Mouse (Mus musculus) stomach, postnatal 0 days (tissue): Measurements from ENCODE around the gene Krt32. TPM values are rescaled to one million over a fixed set of nuclear protein-coding genes. Genes with fewer than 3 reads are reported as not detected.

Source experiments
- ATAC-seq: fragments of 200-750 bp; cut with Nextera tagmentation; 2 replicates; pipeline ENCODE4 v1.8.0; 2017; ENCODE audit not compliant: low FRiP score, low TSS enrichment
- DNase-seq: peaks from one replicate; pipeline ENCODE4 v3.0.0-alpha.2; 2016; ENCODE audit warnings: low spot score
- H3K27ac ChIP-seq: fragments of 300-500 bp; sonication (generic); replicated peaks from 2 replicates; pipeline ENCODE4 v1.5.1; 2014; ENCODE audit warnings: mild to moderate bottlenecking, control low read depth
- H3K27me3 ChIP-seq: fragments of 300-500 bp; sonication (generic); 2 replicates; pipeline ENCODE4 v1.6.1; 2014; ENCODE audit warnings: low read length; ENCODE audit not compliant: control insufficient read depth, insufficient read depth
- H3K36me3 ChIP-seq: fragments of 300-500 bp; sonication (generic); 2 replicates; pipeline ENCODE4 v1.6.1; 2014; ENCODE audit warnings: low read length, mixed read lengths; ENCODE audit not compliant: control insufficient read depth, insufficient read depth
- H3K4me1 ChIP-seq: fragments of 300-500 bp; sonication (generic); replicated peaks from 2 replicates; pipeline ENCODE4 v1.6.1; 2014; ENCODE audit warnings: antibody characterized with exemption; ENCODE audit not compliant: control insufficient read depth, insufficient read depth
- H3K4me2 ChIP-seq: fragments of 300-500 bp; sonication (generic); replicated peaks from 2 replicates; pipeline ENCODE4 v1.6.1; 2014; ENCODE audit warnings: low read depth, mild to moderate bottlenecking, control low read depth, moderate library complexity
- H3K4me3 ChIP-seq: fragments of 300-500 bp; sonication (generic); 2 replicates; pipeline ENCODE4 v1.5.1; 2014; ENCODE audit warnings: low read depth, low read length, control low read depth
- H3K9ac ChIP-seq: fragments of 300-500 bp; sonication (generic); 2 replicates; pipeline ENCODE4 v1.6.1; 2014; ENCODE audit warnings: mild to moderate bottlenecking, low read length, control low read depth, mixed read lengths
- H3K9me3 ChIP-seq: fragments of 300-500 bp; sonication (generic); 2 replicates; pipeline ENCODE4 v1.6.1; 2016; ENCODE audit warnings: low read length; ENCODE audit not compliant: control insufficient read depth
- CTCF ChIP-seq: IDR thresholded peaks from 2 replicates; pipeline ENCODE4 v1.5.1; 2016; ENCODE audit warnings: antibody characterized with exemption, low read depth, mild to moderate bottlenecking, moderate library complexity
- EP300 ChIP-seq: optimal IDR thresholded peaks from 2 replicates; pipeline ENCODE3; 2016; ENCODE audit warnings: antibody characterized with exemption
- WGBS: fragments of 180-500 bp; shearing (Covaris S2); extraction: QIAGEN DNeasy Blood & Tissue Kit; methylation state at CpG from one replicate; pipeline ENCODE4 v1.1.7; 2014; 5-methylcytosine and 5-hydroxymethylcytosine counted together
- polyA plus RNA-seq: library from polyadenylated mRNA; unstranded; fragments of >200 nt; fragmentation: Nextera tagmentation; extraction: Ambion mirVana; gene quantifications from 2 replicates; pipeline ENCODE4 v1.2.1, GENCODE M21; 2015

Gene Krt32
- polyA plus RNA-seq, 1 experiment from 2014 or later, result 0.65 TPM

- DNase-seq (no peak), ATAC-seq (no peak)
- Histone ChIP-seq H3K27me3 (no peaks in the 10 kb centered on the region), H3K9me3 (no peaks in the 10 kb centered on the region), H3K9ac (no peak overlapping the region), H3K4me2 (no peak overlapping the region), H3K27ac (peak overlapping the region; percentile 35; the same call in 1 of the 2 replicates), H3K4me3 (no peak overlapping the region), H3K4me1 (0 out of 2 replicates have a peak, but pooled peaks cover 2% of the 10 kb centered on the region), H3K36me3 (no peaks in the 10 kb centered on the region)
- 83% methylated on average over 4 of the region's 4 CpGs for WGBS
- no peak for TF ChIP-seq CTCF
- no peak for TF ChIP-seq EP300
Measured at GRCm38 (mm10) chr11:100100391-100100790, 12.4 kb upstream of the Krt32 start.

- ATAC-seq, result no peak
- H3K9me3 ChIP-seq, result no peaks in the 10 kb centered on the region
- 59% methylated on average over 9 of the region's 9 CpGs for WGBS
- H3K27ac ChIP-seq, result no peak overlapping the region
- H3K27me3 ChIP-seq, result no peaks in the 10 kb centered on the region
- 0 out of 2 replicates have a peak, but pooled peaks cover 2% of the 10 kb centered on the region for H3K4me1 ChIP-seq
- no peak overlapping the region for H3K4me2 ChIP-seq
- TF ChIP-seq CTCF, result no peak
- TF ChIP-seq EP300, result no peak
- DNase-seq, result no peak
- H3K9ac ChIP-seq, result no peak overlapping the region
- H3K36me3 ChIP-seq, result no peaks in the 10 kb centered on the region
- H3K4me3 ChIP-seq, result no peak overlapping the region
Measured at GRCm38 (mm10) chr11:100097819-100098218, 9.8 kb upstream of the Krt32 start.

- 85% methylated on average over 9 of the region's 9 CpGs for WGBS
- H3K27me3 ChIP-seq, result no peaks in the 10 kb centered on the region
- H3K9ac ChIP-seq, result no peak within 1 kb of the TSS
- no peak within 1 kb of the TSS for H3K4me3 ChIP-seq
- H3K4me2 ChIP-seq, result no peak within 1 kb of the TSS
- H3K9me3 ChIP-seq, result no peaks in the 10 kb centered on the region
- no peaks in the 10 kb centered on the region for H3K36me3 ChIP-seq
- no peak within 1 kb of the TSS for H3K27ac ChIP-seq
- DNase-seq, result no peak
- no peak for ATAC-seq
- TF ChIP-seq EP300, result no peak
- no peak for TF ChIP-seq CTCF
- H3K4me1 ChIP-seq, result 0 out of 2 replicates have a peak, but pooled peaks cover 2% of the 10 kb centered on the region
Measured at GRCm38 (mm10) chr11:100096141-100096540, 8.1 kb upstream of the Krt32 start, which contains the start of gene Krt35. TSS of gene Krt35 (minus strand) at chr11:100096241.

- Histone ChIP-seq H3K27ac (no peak overlapping the region), H3K9me3 (no peaks in the 10 kb centered on the region)
- WGBS, result 62% methylated on average over 7 of the region's 7 CpGs
Measured at GRCm38 (mm10) chr11:100088378-100089025, 476 bp upstream of the Krt32 start.

GRCm38 (mm10) chr11:100073873-100074272, 14.2 kb downstream of the Krt32 start:
- Histone ChIP-seq H3K27me3 (no peaks in the 10 kb centered on the region), H3K9me3 (no peaks in the 10 kb centered on the region), H3K9ac (no peak overlapping the region), H3K4me1 (peaks cover 2% of the 10 kb centered on the region; the same call in 1 of the 2 replicates), H3K36me3 (no peaks in the 10 kb centered on the region), H3K4me2 (no peak overlapping the region), H3K4me3 (no peak overlapping the region), H3K27ac (no peak overlapping the region)
- WGBS, result 29% methylated on average over 1 of the region's 1 CpGs
- no peak for TF ChIP-seq CTCF
- peak; percentile 85 for TF ChIP-seq EP300
- ATAC-seq, result peak; percentile 73; the same call in 1 of the 2 replicates
- no peak for DNase-seq

More at GRCm38 (mm10) chr11:100088378-100089025, 476 bp upstream of the Krt32 start:
- Histone ChIP-seq H3K27me3 (no peaks in the 10 kb centered on the region), H3K9ac (no peak overlapping the region), H3K36me3 (no peaks in the 10 kb centered on the region), H3K4me2 (no peak overlapping the region), H3K4me1 (no peaks in the 10 kb centered on the region), H3K4me3 (no peak overlapping the region)
- ATAC-seq, result no peak
- TF ChIP-seq CTCF (no peak), EP300 (no peak)
- DNase-seq, result no peak

GRCm38 (mm10) chr11:100067293-100068036, 20.6 kb downstream of the Krt32 start:
- Histone ChIP-seq H3K9me3 (no peaks in the 10 kb centered on the region), H3K4me3 (no peak overlapping the region), H3K4me1 (no peaks in the 10 kb centered on the region), H3K4me2 (no peak overlapping the region), H3K27me3 (no peaks in the 10 kb centered on the region), H3K36me3 (no peaks in the 10 kb centered on the region), H3K9ac (no peak overlapping the region), H3K27ac (peak overlapping the region; percentile 65)
- DNase-seq (peak; percentile 64), ATAC-seq (peak; percentile 91)
- 48% methylated on average over 17 of the region's 17 CpGs for WGBS
- peak; percentile 57 for TF ChIP-seq EP300
- peak; percentile 64 for TF ChIP-seq CTCF
